Mouse (Mus musculus): Measurements from ENCODE around the gene Map2k7. TPM values are rescaled to one million over a fixed set of nuclear protein-coding genes. Genes with fewer than 3 reads are reported as not detected.

The Map2k7 gene
- 33.5 TPM for polyA plus RNA-seq (2012; fragmentation: generic; extraction: Trizol)
- long read RNA-seq, experiment 1, partial matches to known transcripts, result 0 of 5 reads
- long read RNA-seq, experiment 1, other reads (novel, unspliced or antisense), result 0 of 5 reads
- long read RNA-seq, experiment 2, transcript Map2k7-202 (12 exons, 3,525 nt), result major isoform, 83 of 132 reads
- long read RNA-seq, experiment 2, transcript Map2k7-206 (11 exons, 3,497 nt), result minor isoform, 38 of 132 reads
- long read RNA-seq, experiment 2, partial matches to known transcripts, result 3 of 132 reads
- long read RNA-seq, experiment 2, other reads (novel, unspliced or antisense), result 5 of 132 reads

DNA sequence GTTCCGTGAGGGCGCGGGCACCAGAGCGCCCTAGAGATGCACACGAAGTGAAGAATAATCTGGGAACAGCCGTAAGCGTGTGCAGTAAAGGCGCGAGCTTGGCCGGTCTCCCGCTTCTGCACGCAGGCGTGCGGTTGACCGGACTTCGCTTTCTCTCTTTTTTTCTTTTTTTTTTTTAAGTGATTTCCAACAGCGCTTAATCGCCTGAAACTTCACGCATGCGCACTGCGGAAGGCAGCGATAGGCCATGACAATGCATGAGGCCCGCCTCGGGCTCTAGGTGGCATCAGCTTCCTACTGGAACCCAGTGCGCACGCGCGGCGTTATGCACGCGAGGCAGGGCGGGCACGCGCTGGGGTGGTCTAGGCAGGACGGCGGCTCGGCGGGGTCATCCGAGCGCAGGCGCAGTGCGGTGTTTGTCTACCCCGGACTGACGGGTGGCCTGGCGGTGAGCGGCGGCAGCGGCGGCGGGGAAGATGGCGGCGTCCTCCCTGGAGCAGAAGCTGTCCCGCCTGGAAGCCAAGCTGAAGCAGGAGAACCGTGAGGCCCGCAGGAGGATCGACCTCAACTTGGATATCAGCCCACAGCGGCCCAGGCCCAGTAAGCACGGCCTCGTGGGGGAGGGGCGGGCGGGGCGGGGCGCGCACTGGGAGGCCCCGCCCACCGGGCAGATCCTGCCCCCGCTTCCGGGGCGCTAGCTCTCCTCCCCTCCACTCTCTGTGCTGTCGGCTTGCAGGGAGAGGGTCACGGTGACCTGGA is at the start of gene Map2k7, which contains the start of gene Gm49320:
TSS of gene Map2k7 (plus strand) at position 307 of the 759 bp plus-strand sequence.
TSS of gene Gm49320 (plus strand) at position 432 of the 759 bp plus-strand sequence.
- Histone ChIP-seq H3K4me3 (ENCODE audit: insufficient read depth, poor library complexity, severe bottlenecking) (peak within 1 kb of the TSS; percentile 65), H3K79me3 (ENCODE audit: low read depth) (peaks cover 31% of the 10 kb centered on the region), H3K79me2 (ENCODE audit: control insufficient read depth, insufficient read depth) (peaks cover 40% of the 10 kb centered on the region), H3K36me3 (ENCODE audit: control insufficient read depth, insufficient read depth) (peaks cover 7% of the 10 kb centered on the region), H3ac (ENCODE audit: control insufficient read depth, insufficient read length, low read depth) (peak within 1 kb of the TSS; percentile 80), H3K27me3 (ENCODE audit: control insufficient read depth, insufficient read depth, insufficient read length) (no peaks in the 10 kb centered on the region)
- TF ChIP-seq CTCF (IDR thresholded peaks at IDR 0.05; ENCODE audit: control insufficient read depth, insufficient read depth, insufficient read length), result peak; percentile 33
- TF ChIP-seq FOSL1 (IDR thresholded peaks at IDR 0.05; ENCODE audit: insufficient read depth, low read length, poor library complexity, severe bottlenecking), result no peak
- TF ChIP-seq USF1 (IDR thresholded peaks at IDR 0.05; ENCODE audit: low read depth), result no peak
- TF ChIP-seq MAX (IDR thresholded peaks at IDR 0.05), result peak; percentile 92
- TF ChIP-seq MYOD1 (IDR thresholded peaks at IDR 0.05; ENCODE audit: control insufficient read depth, insufficient read length, low read depth), result no peak
- no peak for TF ChIP-seq MYOG (IDR thresholded peaks at IDR 0.05; ENCODE audit: control insufficient read depth, extremely low read depth, insufficient read length)

DNA sequence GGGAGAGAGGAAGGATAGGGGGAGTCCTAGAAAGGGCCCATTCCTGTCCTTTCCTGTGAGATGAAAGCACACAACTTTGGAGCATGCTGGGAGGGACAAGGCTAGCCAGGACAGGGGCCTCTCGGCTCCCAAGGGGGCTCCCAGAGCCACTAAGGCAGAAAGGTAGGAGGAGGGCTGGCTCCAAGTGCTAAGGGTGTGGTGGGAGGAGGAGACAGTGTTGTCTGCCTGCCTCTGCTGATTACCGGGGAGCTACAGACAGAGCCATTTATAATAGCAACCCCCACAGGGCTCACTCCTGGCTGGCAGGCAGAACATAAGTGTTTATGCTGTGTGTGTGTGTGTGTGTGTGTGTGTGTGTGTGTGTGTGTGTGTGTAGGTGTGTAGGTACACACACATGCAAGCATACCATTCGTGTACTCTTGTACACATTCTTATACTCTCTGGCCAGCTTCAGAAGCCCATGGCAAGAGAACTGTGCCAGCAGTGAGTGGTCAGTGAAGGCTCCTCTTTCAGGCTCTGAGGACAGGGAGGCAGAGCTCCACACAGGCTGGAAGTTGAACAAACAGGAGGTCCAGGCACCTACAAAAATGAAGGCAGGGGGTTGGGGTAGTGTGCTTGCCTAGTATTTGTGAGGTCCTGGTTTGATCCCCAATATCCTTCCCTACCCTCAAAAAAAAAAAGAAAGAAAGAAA is 49.4 kb upstream of the Map2k7 start:
- Histone ChIP-seq H3ac (ENCODE audit: control insufficient read depth, insufficient read length, low read depth) (no peak overlapping the region), H3K4me3 (ENCODE audit: insufficient read depth, poor library complexity, severe bottlenecking) (no peak overlapping the region), H3K36me3 (ENCODE audit: control insufficient read depth, insufficient read depth) (no peaks in the 10 kb centered on the region), H3K27me3 (ENCODE audit: control insufficient read depth, insufficient read depth, insufficient read length) (no peaks in the 10 kb centered on the region), H3K79me2 (ENCODE audit: control insufficient read depth, insufficient read depth) (no peaks in the 10 kb centered on the region), H3K79me3 (ENCODE audit: low read depth) (no peaks in the 10 kb centered on the region)
- no peak for TF ChIP-seq MAX (IDR thresholded peaks at IDR 0.05)
- TF ChIP-seq CTCF (IDR thresholded peaks at IDR 0.05; ENCODE audit: control insufficient read depth, insufficient read depth, insufficient read length), result no peak
- TF ChIP-seq FOSL1 (IDR thresholded peaks at IDR 0.05; ENCODE audit: insufficient read depth, low read length, poor library complexity, severe bottlenecking), result no peak
- no peak for TF ChIP-seq MYOD1 (IDR thresholded peaks at IDR 0.05; ENCODE audit: control insufficient read depth, insufficient read length, low read depth)
- TF ChIP-seq MYOG (IDR thresholded peaks at IDR 0.05; ENCODE audit: control insufficient read depth, extremely low read depth, insufficient read length), result no peak
- TF ChIP-seq USF1 (IDR thresholded peaks at IDR 0.05; ENCODE audit: low read depth), result no peak

DNA sequence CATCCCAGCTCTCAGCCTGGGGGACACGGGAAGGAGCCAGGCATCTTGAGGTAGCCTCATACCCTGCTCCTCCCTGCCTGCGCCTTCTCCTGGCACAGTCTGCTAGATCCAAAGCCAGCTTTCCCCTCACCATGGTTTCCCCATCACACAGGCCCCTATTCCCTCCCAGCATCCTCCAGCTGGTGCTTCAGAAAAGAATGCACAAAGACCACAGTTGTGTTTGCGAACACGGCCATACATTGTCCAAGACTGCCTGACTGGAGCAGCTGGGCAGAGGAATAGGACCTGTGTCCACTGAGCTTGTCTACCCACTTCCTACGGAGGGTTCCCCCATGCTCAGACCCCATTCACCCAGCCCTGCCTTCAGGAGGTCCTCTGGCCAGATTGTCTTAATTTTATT is 46.2 kb upstream of the Map2k7 start:
- Histone ChIP-seq H3K4me3 (ENCODE audit: insufficient read depth, poor library complexity, severe bottlenecking) (no peak overlapping the region), H3K27me3 (ENCODE audit: control insufficient read depth, insufficient read depth, insufficient read length) (no peaks in the 10 kb centered on the region), H3K79me3 (ENCODE audit: low read depth) (no peaks in the 10 kb centered on the region), H3K79me2 (ENCODE audit: control insufficient read depth, insufficient read depth) (no peaks in the 10 kb centered on the region), H3K36me3 (ENCODE audit: control insufficient read depth, insufficient read depth) (no peaks in the 10 kb centered on the region), H3ac (ENCODE audit: control insufficient read depth, insufficient read length, low read depth) (no peak overlapping the region)
- TF ChIP-seq CEBPB (IDR thresholded peaks at IDR 0.05; ENCODE audit: low read depth) (no peak), MAX (IDR thresholded peaks at IDR 0.05) (no peak), CTCF (IDR thresholded peaks at IDR 0.05; ENCODE audit: control insufficient read depth, insufficient read depth, insufficient read length) (no peak), MYOD1 (IDR thresholded peaks at IDR 0.05; ENCODE audit: control insufficient read depth, insufficient read length, low read depth) (no peak), FOSL1 (IDR thresholded peaks at IDR 0.05; ENCODE audit: insufficient read depth, low read length, poor library complexity, severe bottlenecking) (no peak), USF1 (IDR thresholded peaks at IDR 0.05; ENCODE audit: low read depth) (no peak), MYOG (IDR thresholded peaks at IDR 0.05; ENCODE audit: control insufficient read depth, extremely low read depth, insufficient read length) (no peak)

DNA sequence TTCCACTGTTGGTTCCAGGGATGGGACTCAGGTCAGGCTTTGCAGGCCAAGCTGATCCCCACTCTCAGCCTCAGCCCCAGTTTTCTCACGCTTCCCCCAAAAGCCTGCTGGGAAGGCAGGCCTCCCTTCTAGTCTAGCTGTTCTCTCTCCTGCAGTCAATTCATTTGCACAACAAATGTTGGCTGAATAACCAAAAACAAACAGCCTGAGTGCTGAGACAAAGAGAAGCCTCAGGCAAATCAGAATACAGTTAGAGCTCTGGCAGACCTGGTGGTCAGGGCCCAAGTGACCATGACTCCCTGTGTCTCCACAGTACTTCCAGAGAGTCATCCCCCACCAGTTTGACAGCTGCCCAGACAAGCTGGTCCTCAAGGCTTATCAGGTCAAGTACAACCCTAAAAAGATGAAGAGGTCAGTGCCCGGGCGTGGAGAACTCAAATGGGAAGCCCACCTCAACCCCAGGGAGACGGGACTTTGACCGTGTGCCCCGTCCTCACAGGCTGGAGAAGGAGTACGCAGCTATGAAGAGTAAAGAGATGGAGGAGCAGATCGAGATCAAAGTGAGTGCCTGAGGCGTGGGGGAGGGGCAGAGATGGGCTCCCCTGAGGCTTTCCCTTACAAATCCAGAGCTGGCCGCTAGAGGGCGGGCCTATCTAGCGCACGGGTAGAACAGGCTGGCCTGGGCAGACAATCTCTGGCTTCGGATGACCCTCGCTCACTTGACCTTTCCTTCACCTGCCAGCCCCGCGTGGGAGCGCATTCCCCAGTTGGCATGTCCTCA is 45.5 kb upstream of the Map2k7 start:
- H3K79me2 ChIP-seq (ENCODE audit: control insufficient read depth, insufficient read depth), result no peaks in the 10 kb centered on the region
- no peak overlapping the region for H3ac ChIP-seq (ENCODE audit: control insufficient read depth, insufficient read length, low read depth)
- no peaks in the 10 kb centered on the region for H3K27me3 ChIP-seq (ENCODE audit: control insufficient read depth, insufficient read depth, insufficient read length)
- no peaks in the 10 kb centered on the region for H3K36me3 ChIP-seq (ENCODE audit: control insufficient read depth, insufficient read depth)
- TF ChIP-seq MYOD1 (IDR thresholded peaks at IDR 0.05; ENCODE audit: control insufficient read depth, insufficient read length, low read depth), result no peak
- TF ChIP-seq MAX (IDR thresholded peaks at IDR 0.05), result no peak
- peak; percentile 79 for TF ChIP-seq CTCF (IDR thresholded peaks at IDR 0.05; ENCODE audit: control insufficient read depth, insufficient read depth, insufficient read length)
- H3K4me3 ChIP-seq (ENCODE audit: insufficient read depth, poor library complexity, severe bottlenecking), result no peak overlapping the region
- H3K79me3 ChIP-seq (ENCODE audit: low read depth), result no peaks in the 10 kb centered on the region

DNA sequence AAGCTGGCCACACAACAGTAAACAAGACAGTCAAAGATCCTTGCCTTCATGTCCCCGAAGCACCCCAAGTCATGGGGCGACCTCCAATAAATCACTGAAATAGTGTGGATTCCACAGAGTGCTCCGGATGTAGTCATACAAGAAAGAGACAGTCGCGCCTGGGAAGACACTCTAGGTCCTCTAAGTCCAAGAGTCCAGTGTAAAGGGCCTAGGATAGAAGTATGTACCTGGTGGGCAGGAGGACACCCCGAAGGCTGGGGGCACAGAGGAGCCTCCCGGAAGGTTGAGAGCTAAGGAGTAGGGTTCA is 45.0 kb upstream of the Map2k7 start:
- H3K4me3 ChIP-seq (ENCODE audit: insufficient read depth, poor library complexity, severe bottlenecking), result no peak overlapping the region
- H3K79me2 ChIP-seq (ENCODE audit: control insufficient read depth, insufficient read depth), result no peaks in the 10 kb centered on the region
- H3K27me3 ChIP-seq (ENCODE audit: control insufficient read depth, insufficient read depth, insufficient read length), result no peaks in the 10 kb centered on the region
- no peak for TF ChIP-seq USF1 (IDR thresholded peaks at IDR 0.05; ENCODE audit: low read depth)
- TF ChIP-seq MYOG (IDR thresholded peaks at IDR 0.05; ENCODE audit: control insufficient read depth, extremely low read depth, insufficient read length), result no peak
- no peak for TF ChIP-seq FOSL1 (IDR thresholded peaks at IDR 0.05; ENCODE audit: insufficient read depth, low read length, poor library complexity, severe bottlenecking)
- no peak for TF ChIP-seq MAX (IDR thresholded peaks at IDR 0.05)
- no peak for TF ChIP-seq MYOD1 (IDR thresholded peaks at IDR 0.05; ENCODE audit: control insufficient read depth, insufficient read length, low read depth)
- no peak for TF ChIP-seq CEBPB (IDR thresholded peaks at IDR 0.05; ENCODE audit: low read depth)
- TF ChIP-seq CTCF (IDR thresholded peaks at IDR 0.05; ENCODE audit: control insufficient read depth, insufficient read depth, insufficient read length), result no peak
- no peaks in the 10 kb centered on the region for H3K36me3 ChIP-seq (ENCODE audit: control insufficient read depth, insufficient read depth)
- H3ac ChIP-seq (ENCODE audit: control insufficient read depth, insufficient read length, low read depth), result no peak overlapping the region
- H3K79me3 ChIP-seq (ENCODE audit: low read depth), result no peaks in the 10 kb centered on the region
